Comparison of ENCODE assay signal across 13 mouse cellular contexts in the genomic region with DNA sequence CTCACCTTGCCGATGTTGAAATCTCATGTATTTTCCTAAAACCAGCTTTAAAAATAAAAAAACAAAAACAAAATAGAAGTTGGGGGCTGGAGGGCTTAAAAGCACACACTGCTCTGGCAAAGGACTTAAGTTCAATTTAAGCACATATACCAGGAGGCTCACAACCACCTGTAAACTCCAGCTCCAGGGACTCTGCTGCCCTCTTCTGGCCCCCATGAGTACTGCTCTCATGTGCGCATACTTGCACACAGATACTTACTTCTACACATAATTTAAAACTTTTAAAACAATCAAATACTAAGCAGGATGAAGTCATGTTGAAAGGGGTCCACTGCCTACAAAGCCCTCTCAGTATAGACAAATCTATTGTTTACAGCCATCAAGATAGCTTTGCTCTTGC.
DNase-seq lines count a peak whose midpoint lies in the region; ATAC-seq and TF ChIP-seq lines count a peak whose summit lies in the region.
"Had no signal": no experiment of that assay in that cellular context is flagged by ENCODE, and none has a peak within 500 bp of the region (broad histone marks: within the 10 kb centered on the region; RNA-seq: fewer than 3 reads in every experiment).

No protein-coding gene starts in this region.

- no peak for ATAC-seq in lung, postnatal 0 days
- ATAC-seq: midbrain, embryonic 13.5 days had no signal

- peak; percentile 69 for TF ChIP-seq CTCF in heart, adult 2 months (IDR thresholded peaks at IDR 0.05)
- peak; percentile 57 for TF ChIP-seq CTCF in lung, postnatal 0 days (IDR thresholded peaks at IDR 0.05)
- TF ChIP-seq CTCF in ES-Bruce4 (IDR thresholded peaks at IDR 0.05; ENCODE audit: low read depth, low read length) = peak; percentile 50
- peak; percentile 55; the same call in 1 of the 2 replicates for TF ChIP-seq CTCF in small intestine, adult 2 months (IDR thresholded peaks at IDR 0.05; ENCODE audit: extremely low read depth, insufficient read length, insufficient replicate concordance, low read depth, low read length)

- H3K36me3 ChIP-seq in heart, adult 2 months (ENCODE audit: control insufficient read depth, insufficient read depth, low read length) = no peaks in the 10 kb centered on the region
- no peaks in the 10 kb centered on the region for H3K36me3 ChIP-seq in lung, postnatal 0 days (ENCODE audit: insufficient read depth, low read length)
- H3K36me3 ChIP-seq in ES-Bruce4 (ENCODE audit: control insufficient read depth, insufficient read depth, low read length, poor library complexity, severe bottlenecking) = no peaks in the 10 kb centered on the region
- peaks cover 10% of the 10 kb centered on the region for H3K36me3 ChIP-seq in small intestine, adult 2 months (ENCODE audit: control insufficient read depth, insufficient read depth, low read length)
- H3K36me3 ChIP-seq: lung, embryonic 15.5 days had no signal

- no peaks in the 10 kb centered on the region; the same call in 1 of the 2 replicates for H3K4me1 ChIP-seq in heart, adult 2 months (ENCODE audit: control insufficient read depth, insufficient read depth, low read length)
- peaks cover 4% of the 10 kb centered on the region; the same call in 1 of the 2 replicates for H3K4me1 ChIP-seq in lung, postnatal 0 days (ENCODE audit: insufficient read depth, low read depth, low read length)
- no peaks in the 10 kb centered on the region for H3K4me1 ChIP-seq in ES-Bruce4 (ENCODE audit: control insufficient read depth, insufficient read depth, low read length)
- no peaks in the 10 kb centered on the region for H3K4me1 ChIP-seq in small intestine, adult 2 months (ENCODE audit: control insufficient read depth, insufficient read depth, insufficient read length, low read length)

- no peak overlapping the region for H3K9ac ChIP-seq in heart, adult 2 months (ENCODE audit: low read depth, low read length)
- H3K9ac ChIP-seq in lung, postnatal 0 days (replicated peaks; ENCODE audit: low read depth) = no peak overlapping the region
- no peak overlapping the region for H3K9ac ChIP-seq in ES-Bruce4 (ENCODE audit: low read depth, poor library complexity, severe bottlenecking)
- H3K9ac ChIP-seq: lung, embryonic 15.5 days; midbrain, embryonic 13.5 days had no signal

- H3K9me3 ChIP-seq in lung, postnatal 0 days (ENCODE audit: low read length) = no peaks in the 10 kb centered on the region
- no peaks in the 10 kb centered on the region for H3K9me3 ChIP-seq in ES-Bruce4 (replicated peaks; ENCODE audit: control insufficient read depth, insufficient read depth, low read length, poor library complexity, severe bottlenecking)
- H3K9me3 ChIP-seq: midbrain, embryonic 13.5 days had no signal

- no peaks in the 10 kb centered on the region for H3K79me2 ChIP-seq in heart, adult 2 months (replicated peaks; ENCODE audit: control insufficient read depth, insufficient read depth, low read length)

- no peak overlapping the region for H3K4me3 ChIP-seq in heart, adult 2 months
- H3K4me3 ChIP-seq in lung, postnatal 0 days (ENCODE audit: low read depth, low read length) = no peak overlapping the region
- no peak overlapping the region for H3K4me3 ChIP-seq in ES-Bruce4 (ENCODE audit: low read depth, low read length)
- no peak overlapping the region for H3K4me3 ChIP-seq in small intestine, adult 2 months (ENCODE audit: low read depth, low read length)
- H3K4me3 ChIP-seq: lung, embryonic 15.5 days; midbrain, embryonic 13.5 days had no signal

- intact Hi-C loops in heart, adult 2 months (cut with DNase I) = no loop called here

- TF ChIP-seq EP300 in heart, adult 2 months (IDR thresholded peaks at IDR 0.05; ENCODE audit: insufficient read depth, low read depth, low read length) = no peak
- TF ChIP-seq EP300 in lung, postnatal 0 days (IDR thresholded peaks at IDR 0.05) = no peak
- no peak for TF ChIP-seq EP300 in ES-Bruce4 (IDR thresholded peaks at IDR 0.05; ENCODE audit: insufficient read depth, low read depth, low read length)

- 100% methylated on average over 2 of the region's 2 CpGs for WGBS in heart, adult 2 months
- 97% methylated on average over 2 of the region's 2 CpGs for WGBS in lung, postnatal 0 days
- WGBS in small intestine, adult 2 months = 100% methylated on average over 2 of the region's 2 CpGs

- H3K27ac ChIP-seq in heart, adult 2 months = no peak overlapping the region
- no peak overlapping the region for H3K27ac ChIP-seq in lung, postnatal 0 days (ENCODE audit: low read length)
- no peak overlapping the region for H3K27ac ChIP-seq in ES-Bruce4 (ENCODE audit: insufficient read depth, low read length)
- H3K27ac ChIP-seq in small intestine, adult 2 months (ENCODE audit: insufficient read depth, low read depth, low read length) = no peak overlapping the region
- H3K27ac ChIP-seq: lung, embryonic 15.5 days; midbrain, embryonic 13.5 days had no signal

- H3K4me2 ChIP-seq in lung, postnatal 0 days (replicated peaks; ENCODE audit: low read depth, low read length) = no peak overlapping the region
- H3K4me2 ChIP-seq: lung, embryonic 15.5 days; midbrain, embryonic 13.5 days had no signal

- no peak for TF ChIP-seq POLR2A in heart, adult 2 months (IDR thresholded peaks at IDR 0.05; ENCODE audit: insufficient read depth, low read depth, low read length)
- TF ChIP-seq POLR2A in ES-Bruce4 (IDR thresholded peaks at IDR 0.05; ENCODE audit: insufficient read depth, low read length) = no peak
- no peak for TF ChIP-seq POLR2A in small intestine, adult 2 months (IDR thresholded peaks at IDR 0.05; ENCODE audit: low read depth, low read length)

- no peak for DNase-seq in heart, adult 2 months
- DNase-seq in heart, postnatal 4 days = no peak
- DNase-seq in lung, postnatal 0 days (ENCODE audit: low spot score) = no peak
- DNase-seq in lung, postnatal 4 days = no peak
- DNase-seq in embryo, embryonic 10 days (ENCODE audit: low spot score) = no peak
- DNase-seq in Muller cell, postnatal 12 days (ENCODE audit: inconsistent ontology term) = no peak
- DNase-seq: adrenal gland, postnatal 14 days; cerebellum, adult 9-10 months; kidney, postnatal 14 days had no signal

- no peaks in the 10 kb centered on the region for H3K27me3 ChIP-seq in heart, adult 2 months (ENCODE audit: control insufficient read depth, insufficient read depth, low read length)
- no peaks in the 10 kb centered on the region for H3K27me3 ChIP-seq in lung, postnatal 0 days (replicated peaks; ENCODE audit: insufficient read depth, low read length)
- no peaks in the 10 kb centered on the region for H3K27me3 ChIP-seq in ES-Bruce4 (ENCODE audit: control insufficient read depth, insufficient read depth, low read length, poor library complexity, severe bottlenecking)
- no peaks in the 10 kb centered on the region for H3K27me3 ChIP-seq in small intestine, adult 2 months (ENCODE audit: control insufficient read depth, insufficient read depth, low read length)
- H3K27me3 ChIP-seq: lung, embryonic 15.5 days; midbrain, embryonic 13.5 days had no signal
